Mouse (Mus musculus): ENCODE measurements at regions not wholly inside any gene's neighbourhood (a gene's known extent, or its start where the extent isn't known, plus 50 kb on each side); places are given as distances from the start of the nearest gene placed in this dataset.

GRCm38 (mm10) chr5:111669139-111669538 lies 64.6 kb upstream of the Gm26897 start:
- no peak for DNase-seq (ENCODE audit: low spot score)
- Histone ChIP-seq H3K9me3 (replicated peaks) (peaks cover 14% of the 10 kb centered on the region), H3K27me3 (ENCODE audit: low read depth, poor library complexity, severe bottlenecking) (peaks cover 20% of the 10 kb centered on the region), H3K36me3 (no peaks in the 10 kb centered on the region), H3K4me1 (peaks cover 23% of the 10 kb centered on the region), H3K27ac (replicated peaks) (no peak overlapping the region), H3K4me3 (no peak overlapping the region)

GRCm38 (mm10) chr5:111671762-111672161 lies 62.0 kb upstream of the Gm26897 start:
- no peak overlapping the region for H3K4me3 ChIP-seq
- no peaks in the 10 kb centered on the region for H3K36me3 ChIP-seq
- H3K4me1 ChIP-seq: peaks cover 27% of the 10 kb centered on the region
- peak overlapping the region; percentile 55 for H3K27ac ChIP-seq (replicated peaks)
- H3K9me3 ChIP-seq (replicated peaks): peaks cover 14% of the 10 kb centered on the region
- no peak for DNase-seq (ENCODE audit: low spot score)
- 90% methylated on average over 6 of the region's 6 CpGs for WGBS
- H3K27me3 ChIP-seq (ENCODE audit: low read depth, poor library complexity, severe bottlenecking): peaks cover 23% of the 10 kb centered on the region

GRCm38 (mm10) chr5:111674976-111675672 lies 58.6 kb upstream of the Gm26897 start:
- peak overlapping the region; percentile 73 for H3K27ac ChIP-seq (replicated peaks)
- H3K27me3 ChIP-seq (ENCODE audit: low read depth, poor library complexity, severe bottlenecking): peaks cover 35% of the 10 kb centered on the region
- H3K4me3 ChIP-seq: no peak overlapping the region
- 58% methylated on average over 6 of the region's 6 CpGs for WGBS
- DNase-seq (ENCODE audit: low spot score): no peak
- H3K4me1 ChIP-seq: peaks cover 52% of the 10 kb centered on the region
- H3K9me3 ChIP-seq (replicated peaks): no peaks in the 10 kb centered on the region
- no peaks in the 10 kb centered on the region for H3K36me3 ChIP-seq

- Histone ChIP-seq H3K4me3 (no peak overlapping the region), H3K27ac (replicated peaks) (peak overlapping the region; percentile 73)
Observed at GRCm38 (mm10) chr5:111675673-111676261, 58.0 kb upstream of the Gm26897 start.

GRCm38 (mm10) chr5:111677847-111678311 lies 55.8 kb upstream of the Gm26897 start:
- H3K9me3 ChIP-seq (replicated peaks): no peaks in the 10 kb centered on the region
- H3K4me1 ChIP-seq: peaks cover 70% of the 10 kb centered on the region
- no peaks in the 10 kb centered on the region for H3K36me3 ChIP-seq
- H3K4me3 ChIP-seq: no peak overlapping the region
- peaks cover 53% of the 10 kb centered on the region for H3K27me3 ChIP-seq (ENCODE audit: low read depth, poor library complexity, severe bottlenecking)
- WGBS: 40% methylated on average over 6 of the region's 6 CpGs
- H3K27ac ChIP-seq (replicated peaks): peak overlapping the region; percentile 81
- DNase-seq (ENCODE audit: low spot score): no peak

More at GRCm38 (mm10) chr5:111675673-111676261, 58.0 kb upstream of the Gm26897 start:
- H3K4me1 ChIP-seq: peaks cover 55% of the 10 kb centered on the region
- peaks cover 42% of the 10 kb centered on the region for H3K27me3 ChIP-seq (ENCODE audit: low read depth, poor library complexity, severe bottlenecking)
- 17% methylated on average over 8 of the region's 8 CpGs for WGBS
- H3K9me3 ChIP-seq (replicated peaks): no peaks in the 10 kb centered on the region
- no peaks in the 10 kb centered on the region for H3K36me3 ChIP-seq
- DNase-seq (ENCODE audit: low spot score): peak; percentile 55

GRCm38 (mm10) chr5:111678496-111678895 lies 55.2 kb upstream of the Gm26897 start:
- Histone ChIP-seq H3K4me1 (peaks cover 73% of the 10 kb centered on the region), H3K27me3 (ENCODE audit: low read depth, poor library complexity, severe bottlenecking) (peaks cover 57% of the 10 kb centered on the region), H3K4me3 (no peak overlapping the region), H3K36me3 (no peaks in the 10 kb centered on the region), H3K9me3 (replicated peaks) (no peaks in the 10 kb centered on the region), H3K27ac (replicated peaks) (peak overlapping the region; percentile 81)
- WGBS: 56% methylated on average over 1 of the region's 1 CpGs
- no peak for DNase-seq (ENCODE audit: low spot score)

GRCm38 (mm10) chr5:111681362-111682028 lies 52.2 kb upstream of the Gm26897 start:
- Histone ChIP-seq H3K4me1 (peaks cover 57% of the 10 kb centered on the region), H3K4me3 (no peak overlapping the region), H3K36me3 (no peaks in the 10 kb centered on the region), H3K27me3 (ENCODE audit: low read depth, poor library complexity, severe bottlenecking) (peaks cover 34% of the 10 kb centered on the region), H3K9me3 (replicated peaks) (no peaks in the 10 kb centered on the region), H3K27ac (replicated peaks) (peak overlapping the region; percentile 77)
- 58% methylated on average over 7 of the region's 7 CpGs for WGBS
- no peak for DNase-seq (ENCODE audit: low spot score)

- peak; percentile 60 for DNase-seq (ENCODE audit: low spot score)
- Histone ChIP-seq H3K27ac (replicated peaks) (no peak overlapping the region), H3K9me3 (replicated peaks) (no peaks in the 10 kb centered on the region), H3K36me3 (no peaks in the 10 kb centered on the region), H3K27me3 (ENCODE audit: low read depth, poor library complexity, severe bottlenecking) (peaks cover 27% of the 10 kb centered on the region), H3K4me1 (peaks cover 47% of the 10 kb centered on the region), H3K4me3 (no peak overlapping the region)
Observed at GRCm38 (mm10) chr5:111682899-111683298, 50.8 kb upstream of the Gm26897 start.

Data from midbrain, embryonic 10.5 days (tissue).